Mouse (Mus musculus) cerebellum, postnatal 36 days (tissue): ENCODE results near the gene Cacna1d.

Source experiments
- DNase-seq, 2 experiments: peaks; one replicate each; pipeline ENCODE4 v3.0.0; 2021 to 2022; ENCODE audit warnings: mixed read lengths in 2 of 2

Gene Cacna1d

DNA sequence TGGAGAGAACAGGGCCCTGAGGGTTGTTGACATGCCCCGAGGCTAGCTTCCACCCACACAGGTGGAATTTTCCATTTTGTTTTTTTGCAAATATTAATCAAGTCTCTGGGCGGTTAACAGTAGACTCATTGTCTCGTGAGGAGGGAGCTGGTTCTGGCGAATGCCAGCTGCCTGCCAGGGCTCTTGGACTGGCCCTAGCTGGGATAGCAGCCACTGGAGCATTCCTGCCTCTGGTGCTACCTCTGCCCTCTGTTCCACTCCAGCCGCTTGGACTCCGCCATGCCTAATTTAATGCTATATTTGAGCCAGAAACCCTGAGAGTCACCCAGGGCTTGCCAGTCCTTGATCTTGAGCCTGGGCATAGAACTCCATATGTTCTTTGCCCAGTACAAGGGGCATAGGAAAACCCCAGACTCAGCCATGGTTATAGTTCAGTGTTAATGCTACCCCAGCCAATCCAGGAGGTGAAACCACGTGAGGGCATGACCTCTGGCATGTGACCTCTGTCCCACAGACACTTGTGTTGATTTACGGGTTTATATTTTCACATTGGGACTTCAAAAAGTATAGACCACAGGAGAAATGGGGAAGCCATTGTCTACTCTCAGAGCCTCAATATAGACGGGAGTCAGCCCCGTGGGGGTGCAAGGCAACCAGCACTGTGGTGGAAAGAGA is 479.2 kb downstream of the Cacna1d start:
- DNase-seq: no peak

DNA sequence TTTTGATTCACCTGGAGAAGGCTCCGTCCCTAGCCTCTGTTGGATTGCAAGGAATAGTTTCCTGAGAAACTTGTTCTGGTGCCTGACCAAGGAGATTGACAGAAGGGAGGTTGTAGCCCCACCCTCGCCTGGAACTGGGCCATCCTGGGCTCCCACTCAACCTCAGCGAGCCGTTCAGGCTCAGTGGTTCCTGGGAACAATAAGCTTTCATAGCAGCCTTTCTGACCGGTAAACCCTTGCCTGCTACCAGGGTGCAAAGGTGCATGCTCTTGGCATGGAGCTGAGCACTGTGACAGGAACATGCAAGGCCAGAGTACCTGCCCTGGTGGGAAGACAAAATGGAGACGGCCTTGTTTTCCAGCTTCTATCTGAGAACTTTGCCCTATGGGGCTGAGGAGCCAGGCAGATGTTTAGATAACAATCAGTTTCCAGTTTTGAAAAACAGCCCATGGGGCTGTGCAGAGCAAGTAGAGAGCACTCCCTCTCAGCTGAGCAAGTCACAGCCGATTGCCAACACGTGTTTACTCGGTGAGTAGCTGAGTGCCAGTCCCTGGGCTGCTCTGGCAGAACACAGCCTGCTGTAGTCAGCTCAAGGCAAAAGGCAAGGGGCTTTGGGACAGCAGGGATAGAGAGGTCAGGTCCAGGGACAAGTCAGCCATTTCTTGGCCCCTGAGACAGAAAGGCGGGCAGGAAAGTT is 481.2 kb downstream of the Cacna1d start:
- DNase-seq: peak in 1 of 2 experiments; percentile 38

DNA sequence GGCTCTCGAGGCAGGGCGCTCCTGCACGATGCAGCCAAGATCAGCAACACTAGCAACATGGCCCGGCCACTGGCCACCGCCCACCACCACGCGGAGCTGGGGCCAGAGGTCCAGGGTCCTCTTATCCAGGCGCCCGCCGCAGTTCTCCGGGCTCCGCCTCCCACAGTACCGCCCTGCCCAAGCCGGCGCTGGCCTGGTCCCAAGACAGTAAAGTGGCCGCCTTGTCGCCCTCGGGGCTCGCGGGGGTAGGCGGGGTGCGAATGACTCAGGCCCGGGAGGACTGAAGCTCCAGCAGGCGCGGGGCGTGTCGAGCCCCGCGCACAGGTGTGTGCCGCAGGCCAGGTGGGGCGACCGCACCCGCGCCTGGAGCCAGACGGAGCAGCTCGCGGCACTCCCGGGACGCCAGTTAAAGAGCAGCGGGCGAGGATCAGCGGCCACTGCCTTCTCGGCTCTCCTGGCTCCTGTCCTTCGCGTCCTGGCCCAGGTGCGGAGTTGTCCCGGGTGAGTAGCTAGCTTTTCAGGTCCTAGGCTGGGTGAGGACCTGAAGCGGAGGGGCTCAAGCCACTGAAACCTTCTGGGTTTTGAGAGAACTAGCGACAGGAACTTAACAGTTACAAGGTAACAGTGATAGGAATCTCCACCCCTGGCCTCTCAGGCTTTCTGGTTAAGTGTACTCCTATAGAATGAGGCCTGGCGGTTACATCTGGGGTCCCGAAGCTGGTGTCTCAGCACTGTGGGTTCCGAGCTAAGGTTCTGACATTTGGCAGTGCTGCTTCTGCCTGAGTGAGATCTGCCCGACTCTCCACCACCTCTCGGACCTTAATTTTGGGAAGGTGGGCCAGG is 482.3 kb downstream of the Cacna1d start, which contains the start of the genes Il17rb and Chdh:
Gene Il17rb, minus strand, starts transcription at position 164 of the 843 bp plus-strand sequence.
Gene Chdh, plus strand, starts transcription at position 291 of the 843 bp plus-strand sequence.
- DNase-seq: peak; percentile 31 to 55

DNA sequence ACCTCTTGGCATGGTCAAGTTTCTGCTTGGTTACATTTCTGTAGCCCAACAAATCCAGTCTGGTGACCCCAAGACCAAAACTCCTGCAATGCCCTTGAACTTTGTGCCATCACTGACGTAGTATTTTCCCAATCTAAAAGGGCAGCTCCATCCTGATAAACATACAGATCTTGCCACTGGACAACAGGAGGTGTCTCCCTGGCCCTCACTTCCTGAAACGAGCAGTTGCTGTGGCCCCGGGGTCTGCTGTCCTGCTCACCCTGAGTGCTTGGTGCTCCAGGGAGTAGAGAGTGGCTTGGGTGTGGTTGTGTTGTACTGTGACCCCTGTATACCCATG is 491.8 kb downstream of the Cacna1d start:
- DNase-seq: no peak

DNA sequence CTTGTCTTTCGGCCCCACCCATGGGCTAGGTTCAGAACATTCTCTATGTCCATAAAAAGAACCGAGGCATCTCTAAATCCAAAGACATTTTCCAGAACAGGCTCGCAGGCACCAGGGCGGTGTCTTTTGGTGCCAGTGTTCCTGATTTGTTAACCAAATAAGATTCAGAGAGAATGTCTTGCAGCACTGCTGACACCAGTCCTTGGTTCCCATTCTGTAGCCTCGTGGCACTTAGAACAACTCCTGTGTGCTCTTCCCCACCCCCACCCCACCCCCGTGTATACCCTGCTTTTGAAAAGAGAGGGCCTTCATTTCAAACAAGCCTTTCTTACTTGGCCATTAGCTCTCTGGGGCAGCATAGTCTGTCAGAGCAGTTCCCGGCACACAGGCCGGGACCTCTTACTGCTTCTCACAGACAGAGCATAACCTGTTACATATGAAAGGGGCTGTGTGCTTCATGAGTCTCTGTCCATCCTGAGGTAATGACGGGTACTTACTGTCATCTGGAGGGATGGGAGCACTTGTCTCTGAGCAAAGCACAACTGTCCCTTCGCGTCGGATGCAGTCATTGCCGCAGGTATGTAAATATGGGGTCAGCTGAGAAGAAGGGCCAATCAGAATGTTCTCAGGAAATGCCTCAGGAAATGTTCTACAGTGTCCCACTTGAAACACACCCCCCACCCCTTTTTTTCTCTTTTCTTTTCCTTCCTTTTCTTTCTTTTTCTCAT is 492.3 kb downstream of the Cacna1d start:
- no peak for DNase-seq

DNA sequence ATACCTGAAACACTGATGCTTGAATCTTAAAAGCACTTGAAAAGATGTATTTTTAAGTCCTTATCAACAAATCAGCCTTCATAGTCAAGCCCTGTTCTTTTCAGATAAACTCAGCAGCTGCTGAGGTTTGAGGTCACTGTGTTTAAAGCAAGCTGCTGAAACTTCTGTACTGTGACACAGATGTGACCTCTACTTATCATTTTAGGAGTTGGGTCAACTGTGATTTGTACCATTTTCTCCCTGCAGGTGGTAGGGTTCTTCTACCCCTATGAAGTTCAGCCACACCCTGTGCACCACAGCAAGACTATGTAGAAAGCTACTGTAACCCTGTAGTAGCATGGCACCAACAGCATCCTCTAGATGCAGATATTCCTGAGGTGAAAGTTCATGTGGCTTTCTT is 493.9 kb downstream of the Cacna1d start:
- no peak for DNase-seq

DNA sequence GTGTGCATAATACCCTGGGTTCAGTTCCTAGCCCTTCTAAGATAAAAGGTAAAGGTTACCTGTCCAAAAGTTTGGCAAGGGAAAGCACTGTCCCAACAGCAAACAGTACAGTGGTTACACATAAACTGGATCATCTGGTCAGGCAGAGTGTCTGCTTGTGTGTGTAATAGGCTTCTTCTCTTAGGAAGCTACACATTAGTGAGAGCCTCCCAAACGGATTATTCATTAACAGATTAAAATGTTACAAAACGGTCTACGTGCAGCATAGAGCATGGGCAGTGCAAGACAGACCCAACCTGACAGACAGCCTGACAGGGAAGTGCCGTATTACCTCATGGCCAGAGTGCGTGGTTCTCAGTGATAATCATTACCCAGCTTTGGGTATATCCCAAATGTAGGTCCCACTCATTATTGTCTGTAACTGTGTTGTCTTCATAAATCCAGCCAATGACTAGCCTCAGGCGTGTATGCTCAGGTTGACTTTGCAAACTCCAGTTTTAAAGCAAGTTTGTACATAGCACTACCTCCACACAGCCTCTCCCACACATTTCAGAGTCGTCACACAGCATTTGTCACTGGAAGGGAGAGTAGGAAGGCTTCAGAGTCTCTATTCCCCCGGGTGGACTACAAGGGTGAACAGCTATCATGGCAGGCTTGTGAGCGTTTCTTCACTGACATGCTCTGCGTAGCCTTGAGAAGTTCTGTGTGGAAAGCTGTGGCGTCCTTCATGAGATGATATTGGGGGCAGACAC is 495.1 kb downstream of the Cacna1d start:
- DNase-seq: no peak

DNA sequence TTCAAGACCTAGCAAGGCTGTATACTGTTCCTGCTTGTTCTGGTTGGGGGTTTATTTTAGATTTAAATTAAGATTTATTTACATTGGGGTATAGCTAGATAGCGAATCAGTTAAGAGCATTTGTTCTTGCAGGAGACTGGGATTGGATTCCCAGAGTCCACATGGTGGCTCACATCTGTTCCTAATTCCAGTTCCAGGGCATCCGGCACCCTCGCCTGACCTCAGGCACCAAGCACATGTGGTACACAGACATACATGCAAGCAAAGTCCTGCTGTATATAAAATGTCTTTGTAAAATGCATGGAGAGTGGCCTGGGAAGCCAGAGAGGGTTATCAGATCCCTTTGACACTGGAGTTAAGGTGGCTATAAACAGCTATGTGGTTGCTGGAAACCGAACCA is 496.3 kb downstream of the Cacna1d start:
- DNase-seq: no peak
